Mouse (Mus musculus) thymus, postnatal 10 days (tissue): ENCODE measurements around the gene Csrp1.

ENCODE experiments used
- DNase-seq, 2 experiments: peaks; one replicate each; pipeline ENCODE4 v3.0.0; 2021; ENCODE audit warnings: low spot score in 2 of 2

Gene Csrp1

GRCm38 (mm10) chr1:135771573-135771970 is 51.7 kb downstream of the Csrp1 start:
- DNase-seq: no peak

GRCm38 (mm10) chr1:135776596-135776995 is 56.7 kb downstream of the Csrp1 start:
- no peak for DNase-seq

DNA sequence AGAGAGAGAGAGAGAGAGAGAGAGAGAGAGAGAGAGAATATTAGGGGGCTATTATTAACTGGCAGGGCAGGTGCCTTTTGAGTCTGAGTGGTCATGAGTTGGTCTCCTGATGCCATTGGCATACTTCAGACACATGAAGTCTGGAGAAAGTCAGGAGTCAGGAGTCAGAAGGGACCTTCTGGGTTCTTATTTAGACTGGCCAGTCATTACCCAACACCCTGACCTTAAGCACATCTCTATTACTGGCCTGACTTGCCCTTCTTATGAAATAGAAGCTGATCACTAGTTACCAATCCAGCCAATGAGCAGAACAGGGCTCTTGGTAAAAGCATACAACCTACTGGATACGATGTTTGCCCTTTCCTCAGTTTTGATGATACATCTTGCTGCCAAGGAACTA is 57.2 kb downstream of the Csrp1 start:
- no peak for DNase-seq

DNA sequence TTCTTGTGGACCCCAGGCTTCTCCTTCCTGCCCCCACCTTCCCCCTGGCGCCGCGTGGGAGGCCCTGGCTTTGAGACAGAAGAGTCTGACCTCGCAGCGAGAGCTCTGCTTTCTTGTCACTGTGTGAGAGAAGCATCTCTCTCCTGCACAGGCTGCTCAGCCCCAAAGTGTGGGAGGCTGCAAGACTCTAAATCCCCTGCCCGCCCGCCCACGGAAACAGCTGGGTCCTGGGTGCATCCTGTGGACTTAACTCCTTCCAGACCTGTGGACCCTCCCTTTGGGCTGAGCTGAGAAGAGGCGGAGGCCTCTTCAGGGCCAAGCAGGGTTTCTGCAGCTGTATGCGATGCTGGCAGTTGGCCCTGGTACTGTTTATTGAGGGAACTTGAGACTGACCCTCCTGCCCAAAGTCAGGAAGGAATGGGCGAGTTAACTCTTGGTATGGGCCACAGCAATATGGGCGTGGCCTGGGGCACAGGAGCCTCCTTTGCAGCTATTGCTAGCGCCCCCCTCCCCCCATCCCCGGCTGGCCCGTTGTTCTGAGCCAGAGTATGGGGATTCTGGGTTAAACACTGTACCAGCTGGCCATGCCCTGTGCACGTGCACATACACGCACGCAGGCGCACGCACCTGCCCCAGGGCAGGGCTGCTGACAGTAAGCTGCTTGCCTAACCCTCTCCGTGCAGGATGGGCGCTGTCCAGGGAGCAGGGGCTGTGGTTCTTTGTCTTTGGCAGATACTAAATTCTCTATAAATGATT is 59.1 kb downstream of the Csrp1 start, which contains the start of gene Tnni1:
Gene Tnni1, plus strand, starts transcription at position 655 of the 756 bp plus-strand sequence.
- peak; percentile 28 to 44 for DNase-seq

DNA sequence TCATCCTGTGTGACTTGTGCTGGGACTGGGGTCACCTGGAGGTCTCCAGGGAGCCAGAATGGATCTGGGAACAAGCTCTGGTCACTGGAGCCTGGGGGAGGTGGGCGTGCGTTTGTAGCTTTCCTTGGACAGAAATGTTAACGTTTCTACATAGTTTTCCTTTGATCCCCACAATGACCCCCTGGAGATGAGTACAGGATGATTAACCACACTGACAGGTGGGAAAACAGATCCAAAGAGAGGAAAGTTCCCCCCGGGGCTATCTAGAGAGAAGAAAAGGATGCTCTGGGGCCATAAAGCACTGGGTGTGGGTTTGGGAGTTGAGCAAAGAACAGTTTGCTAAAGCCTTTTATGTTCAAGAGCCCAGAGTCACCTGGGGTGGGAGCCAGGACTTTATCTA is 60.8 kb downstream of the Csrp1 start:
- DNase-seq: no peak

- peak in 1 of 2 experiments; percentile 60 for DNase-seq
Measured at GRCm38 (mm10) chr1:135781220-135781619, 61.4 kb downstream of the Csrp1 start.

- no peak for DNase-seq
Measured at GRCm38 (mm10) chr1:135782816-135783215, 63.0 kb downstream of the Csrp1 start.

DNA sequence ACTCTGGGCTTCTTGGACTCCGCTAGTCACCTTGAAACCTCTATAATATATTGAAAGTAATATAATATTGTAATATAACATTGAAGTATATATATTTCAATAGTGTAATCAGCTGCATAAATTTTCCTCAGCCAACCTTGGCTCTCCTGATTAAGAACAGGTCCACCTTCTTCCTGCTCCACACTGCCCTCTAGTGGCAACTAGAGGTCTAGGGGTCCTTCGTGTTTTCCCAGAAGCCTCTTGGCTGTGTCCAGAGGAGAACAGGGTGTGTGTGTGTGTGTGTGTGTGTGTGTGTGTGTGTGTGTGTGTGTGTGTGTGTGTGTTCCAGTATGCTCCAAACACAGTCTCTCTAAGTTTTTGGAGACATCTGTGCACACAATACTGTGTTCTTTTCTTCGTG is 67.9 kb downstream of the Csrp1 start:
- peak; percentile 57 to 89 for DNase-seq

GRCm38 (mm10) chr1:135788708-135789107 is 68.8 kb downstream of the Csrp1 start:
- peak in 1 of 2 experiments; percentile 65 for DNase-seq

DNA sequence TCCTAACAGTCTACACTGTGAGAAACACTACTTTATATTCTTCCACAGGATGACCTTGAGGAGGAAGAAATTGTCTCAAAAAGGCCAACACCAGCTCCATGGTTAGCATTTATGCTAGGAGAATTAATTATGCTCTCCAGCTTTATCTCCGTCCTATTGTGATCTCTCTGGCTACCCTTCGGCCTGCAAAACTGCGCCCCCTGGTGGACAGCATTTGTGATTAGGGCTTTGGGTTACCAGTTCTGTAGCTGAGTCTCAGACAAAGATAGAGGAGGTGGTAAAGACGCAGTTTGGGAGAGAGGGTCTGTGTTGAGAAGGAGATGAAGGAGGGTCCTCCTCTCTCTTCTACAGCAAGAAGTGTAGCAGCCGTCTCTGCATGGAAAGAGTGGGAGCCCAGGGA is 70.0 kb downstream of the Csrp1 start:
- peak; percentile 50 to 87 for DNase-seq

GRCm38 (mm10) chr1:135792143-135792939 is 72.5 kb downstream of the Csrp1 start:
- no peak for DNase-seq

DNA sequence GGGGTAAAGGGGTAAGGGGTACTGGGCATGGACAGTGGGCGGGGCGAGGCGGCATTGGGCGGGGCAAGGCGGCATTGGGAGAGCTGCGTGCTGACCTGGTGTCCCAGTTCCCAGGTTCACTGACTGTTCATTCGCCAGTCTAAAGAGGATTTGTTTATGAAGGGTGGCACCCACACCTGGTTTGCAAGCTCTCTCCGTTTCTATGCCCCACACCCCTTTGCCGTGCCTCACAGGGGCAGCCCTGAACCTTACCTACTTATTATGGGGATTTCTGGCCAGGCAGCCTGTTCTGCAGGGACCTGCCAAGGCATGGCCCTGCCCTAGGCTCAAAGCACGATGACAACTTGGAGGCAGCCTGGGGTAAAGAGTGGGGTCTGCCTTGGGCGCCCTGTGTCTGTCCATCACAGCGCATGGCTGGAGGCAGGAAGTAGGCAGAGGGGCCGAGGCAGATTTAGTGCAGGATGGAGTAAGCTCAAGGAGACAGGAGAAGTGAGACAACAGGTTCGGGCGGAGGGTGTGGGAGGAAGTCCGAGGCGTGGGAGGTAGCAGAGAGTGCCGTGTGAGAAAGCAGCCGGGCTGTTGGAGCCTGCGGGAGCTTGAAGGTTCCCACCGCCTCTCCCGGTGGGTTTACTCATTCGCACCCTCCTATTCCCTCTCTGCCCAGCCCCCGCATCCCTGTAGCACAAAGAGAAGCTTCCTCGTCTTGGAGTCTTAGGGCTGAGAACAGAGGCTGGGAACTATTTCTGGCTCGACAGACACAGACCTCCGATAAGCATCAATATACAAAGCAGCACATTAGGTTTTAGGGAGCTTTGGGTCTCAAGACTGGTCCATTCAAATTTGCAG is 73.7 kb downstream of the Csrp1 start:
- DNase-seq: no peak

DNA sequence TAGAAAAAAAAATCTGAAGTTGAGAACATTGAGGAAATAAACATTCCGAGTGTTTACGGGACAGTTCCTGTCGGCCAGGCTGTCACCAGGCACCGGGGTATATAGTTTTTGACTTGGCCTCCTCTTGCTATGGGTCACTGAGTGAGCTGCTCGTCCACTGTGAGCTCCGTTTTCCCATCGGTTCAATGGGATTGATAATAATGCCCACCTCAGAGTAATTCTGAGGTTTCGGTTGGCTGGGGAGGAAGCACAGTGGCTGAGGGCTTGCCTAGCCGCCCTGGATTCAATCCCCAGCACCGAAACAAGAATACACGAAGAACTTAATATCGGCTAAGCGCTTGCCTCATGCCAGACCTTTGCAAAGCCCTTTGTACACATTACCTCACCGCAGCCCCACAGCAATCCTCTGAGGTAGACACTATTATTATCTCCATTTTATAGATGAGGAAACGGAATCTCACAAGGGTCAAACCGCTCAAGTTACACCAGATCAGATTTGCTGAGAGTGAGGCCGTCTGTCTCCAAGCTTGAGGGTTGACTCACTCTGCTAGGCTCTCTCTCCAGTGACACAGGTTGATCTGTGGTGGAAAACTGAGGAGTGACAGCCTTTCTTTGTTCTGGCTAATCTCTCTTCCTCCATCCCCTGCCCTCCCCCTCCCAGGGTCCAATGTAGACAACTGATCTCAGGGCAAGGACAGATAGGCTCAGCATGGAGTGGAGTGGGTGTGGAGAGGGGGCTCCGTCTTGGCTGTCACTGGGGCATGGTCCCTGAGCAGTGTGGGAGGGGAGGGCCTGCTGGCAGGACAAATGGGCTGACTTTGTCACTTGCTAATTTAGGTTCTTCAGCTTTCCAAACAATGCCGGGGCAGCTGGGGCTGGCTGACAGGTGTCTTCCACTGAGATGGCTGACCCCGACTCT is 74.6 kb downstream of the Csrp1 start:
- DNase-seq: no peak

- no peak for DNase-seq
Measured at GRCm38 (mm10) chr1:135798492-135798891, 78.6 kb downstream of the Csrp1 start.

DNA sequence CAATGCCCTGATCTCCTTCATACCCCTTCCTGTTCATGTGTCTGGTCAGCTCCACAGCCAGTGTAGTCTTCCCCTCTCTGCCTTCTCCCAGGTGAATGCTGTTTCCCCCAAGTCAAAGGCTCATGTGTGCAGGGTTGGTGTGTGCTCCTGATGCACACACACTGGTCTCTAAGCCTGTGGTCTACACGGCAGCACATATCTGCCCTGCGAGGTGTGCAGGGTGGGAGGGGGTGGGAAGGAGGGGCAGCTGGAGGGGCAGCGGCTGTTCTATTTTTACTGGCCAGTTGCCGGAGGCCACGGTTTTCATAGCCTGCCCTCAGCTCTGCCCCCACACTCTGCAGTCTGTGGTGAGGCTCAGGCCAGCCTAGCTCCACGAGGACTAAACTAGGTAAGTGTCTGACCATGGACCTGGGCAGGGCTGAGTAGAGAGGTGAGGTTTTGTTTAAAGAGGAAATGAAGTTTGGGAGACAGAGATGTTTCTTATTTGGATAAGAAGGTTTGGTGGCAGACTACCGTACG is 79.3 kb downstream of the Csrp1 start:
- DNase-seq: no peak

DNA sequence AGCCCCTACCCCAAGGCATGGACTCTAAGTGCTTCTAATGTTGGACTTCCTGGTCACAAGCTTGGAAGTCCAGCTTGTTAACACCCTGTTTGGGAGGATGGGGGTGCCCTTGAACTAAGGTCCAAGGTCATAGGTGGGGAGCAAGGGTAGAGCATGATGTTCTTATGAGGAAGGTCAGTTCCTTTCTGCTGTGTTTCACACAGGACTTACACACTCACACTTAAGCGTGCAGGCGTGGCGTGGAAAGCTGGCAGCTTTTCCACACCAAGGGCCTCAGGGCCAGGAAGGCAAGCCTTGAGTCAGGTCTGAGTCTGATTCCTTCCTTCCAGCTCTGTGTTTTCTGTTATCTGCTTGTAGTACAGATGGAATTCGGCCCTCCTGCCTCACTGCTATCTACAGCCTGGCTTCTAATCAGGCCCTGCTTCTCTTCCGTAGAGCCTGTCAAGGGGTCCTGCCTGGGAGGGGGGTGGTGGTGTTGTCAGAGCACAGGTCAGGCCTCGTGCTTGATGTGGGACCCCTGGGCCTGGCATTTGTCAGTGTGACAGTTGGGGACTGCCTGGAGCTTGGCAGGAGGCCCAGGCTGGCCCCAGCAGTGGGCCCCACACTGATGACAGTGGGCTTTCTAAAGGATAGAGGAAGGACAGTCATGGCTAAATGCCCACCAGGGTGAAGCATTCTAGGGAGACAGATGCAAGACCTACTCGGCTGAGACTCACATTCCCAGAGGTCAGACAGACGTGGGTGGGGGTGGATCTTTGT is 80.5 kb downstream of the Csrp1 start:
- no peak for DNase-seq
